Mouse (Mus musculus): ENCODE results near the gene Rab12. TPM values are rescaled to one million over a fixed set of nuclear protein-coding genes. Genes with fewer than 3 reads are reported as not detected.

Rab12 gene
- total and polyA plus RNA-seq, 3 experiments, result 9.9 to 46.7 (median 25.5) TPM

GRCm38 (mm10) chr17:66457278-66457677, 62.3 kb downstream of the Rab12 start:
- TF ChIP-seq GATA2 (IDR thresholded peaks at IDR 0.05; ENCODE audit: borderline replicate concordance, low read depth, low read length) (no peak), POLR2AphosphoS5 (IDR thresholded peaks at IDR 0.05; ENCODE audit: insufficient replicate concordance, low read depth, low read length) (no peak), TAL1 (conservative IDR thresholded peaks at IDR 0.05; ENCODE audit: low read depth, low read length) (no peak), GATA1 (IDR thresholded peaks at IDR 0.05; ENCODE audit: borderline replicate concordance, low read length) (no peak), CTCF (IDR thresholded peaks at IDR 0.05; ENCODE audit: low read depth, low read length) (no peak)
- Histone ChIP-seq H3K36me3 (replicated peaks) (no peaks in the 10 kb centered on the region), H3K4me1 (ENCODE audit: insufficient read depth, low read depth, low read length) (no peaks in the 10 kb centered on the region), H3K9me3 (replicated peaks) (peaks cover 39% of the 10 kb centered on the region), H3K27me3 (ENCODE audit: insufficient read depth, low read length) (no peaks in the 10 kb centered on the region), H3K4me3 (ENCODE audit: low read depth, low read length) (no peak overlapping the region)
- ATAC-seq (ENCODE audit: extremely low read depth, insufficient number of reproducible peaks, low FRiP score, poor library complexity, severe bottlenecking) (no peak), DNase-seq (ENCODE audit: low spot score) (no peak)

- Histone ChIP-seq H3K27me3 (ENCODE audit: insufficient read depth, low read length) (no peaks in the 10 kb centered on the region), H3K36me3 (replicated peaks) (no peaks in the 10 kb centered on the region), H3K9me3 (replicated peaks) (peaks cover 70% of the 10 kb centered on the region), H3K4me3 (ENCODE audit: low read depth, low read length) (no peak overlapping the region), H3K4me1 (ENCODE audit: insufficient read depth, low read depth, low read length) (no peaks in the 10 kb centered on the region)
- no peak for TF ChIP-seq GATA2 (IDR thresholded peaks at IDR 0.05; ENCODE audit: borderline replicate concordance, low read depth, low read length)
- no peak for TF ChIP-seq GATA1 (IDR thresholded peaks at IDR 0.05; ENCODE audit: borderline replicate concordance, low read length)
- no peak for TF ChIP-seq POLR2AphosphoS5 (IDR thresholded peaks at IDR 0.05; ENCODE audit: insufficient replicate concordance, low read depth, low read length)
- TF ChIP-seq TAL1 (conservative IDR thresholded peaks at IDR 0.05; ENCODE audit: low read depth, low read length), result no peak
- no peak for TF ChIP-seq CTCF (IDR thresholded peaks at IDR 0.05; ENCODE audit: low read depth, low read length)
- ATAC-seq (ENCODE audit: extremely low read depth, insufficient number of reproducible peaks, low FRiP score, poor library complexity, severe bottlenecking), result no peak
- DNase-seq (ENCODE audit: low spot score), result no peak
Observed at GRCm38 (mm10) chr17:66451143-66451542, 68.4 kb downstream of the Rab12 start.

GRCm38 (mm10) chr17:66450526-66451070, 68.9 kb downstream of the Rab12 start:
- DNase-seq (ENCODE audit: low spot score) (no peak), ATAC-seq (ENCODE audit: extremely low read depth, insufficient number of reproducible peaks, low FRiP score, poor library complexity, severe bottlenecking) (no peak)
- no peak for TF ChIP-seq POLR2AphosphoS5 (IDR thresholded peaks at IDR 0.05; ENCODE audit: insufficient replicate concordance, low read depth, low read length)
- TF ChIP-seq GATA1 (IDR thresholded peaks at IDR 0.05; ENCODE audit: borderline replicate concordance, low read length), result no peak
- TF ChIP-seq TAL1 (conservative IDR thresholded peaks at IDR 0.05; ENCODE audit: low read depth, low read length), result no peak
- TF ChIP-seq GATA2 (IDR thresholded peaks at IDR 0.05; ENCODE audit: borderline replicate concordance, low read depth, low read length), result no peak
- TF ChIP-seq CTCF (IDR thresholded peaks at IDR 0.05; ENCODE audit: low read depth, low read length), result no peak
- no peak overlapping the region for H3K4me3 ChIP-seq (ENCODE audit: low read depth, low read length)
- H3K4me1 ChIP-seq (ENCODE audit: insufficient read depth, low read depth, low read length), result no peaks in the 10 kb centered on the region
- H3K9me3 ChIP-seq (replicated peaks), result peaks cover 71% of the 10 kb centered on the region
- H3K27me3 ChIP-seq (ENCODE audit: insufficient read depth, low read length), result no peaks in the 10 kb centered on the region
- H3K36me3 ChIP-seq (replicated peaks), result no peaks in the 10 kb centered on the region

GRCm38 (mm10) chr17:66449460-66450341, 69.8 kb downstream of the Rab12 start, which contains the start of gene Mtcl1:
Gene Mtcl1, minus strand, starts transcription at chr17:66449750.
- peaks cover 78% of the 10 kb centered on the region for H3K9me3 ChIP-seq (replicated peaks)
- no peaks in the 10 kb centered on the region for H3K27me3 ChIP-seq (ENCODE audit: insufficient read depth, low read length)
- ATAC-seq (ENCODE audit: extremely low read depth, insufficient number of reproducible peaks, low FRiP score, poor library complexity, severe bottlenecking) (no peak), DNase-seq (ENCODE audit: low spot score) (no peak)
- peak within 1 kb of the TSS; percentile 23; the same call in 1 of the 2 replicates for H3K4me3 ChIP-seq (ENCODE audit: low read depth, low read length)
- no peaks in the 10 kb centered on the region for H3K36me3 ChIP-seq (replicated peaks)
- TF ChIP-seq CTCF (IDR thresholded peaks at IDR 0.05; ENCODE audit: low read depth, low read length), result no peak
- no peak for TF ChIP-seq GATA2 (IDR thresholded peaks at IDR 0.05; ENCODE audit: borderline replicate concordance, low read depth, low read length)
- no peak for TF ChIP-seq POLR2AphosphoS5 (IDR thresholded peaks at IDR 0.05; ENCODE audit: insufficient replicate concordance, low read depth, low read length)
- TF ChIP-seq TAL1 (conservative IDR thresholded peaks at IDR 0.05; ENCODE audit: low read depth, low read length), result no peak
- TF ChIP-seq GATA1 (IDR thresholded peaks at IDR 0.05; ENCODE audit: borderline replicate concordance, low read length), result no peak
- H3K4me1 ChIP-seq (ENCODE audit: insufficient read depth, low read depth, low read length), result no peaks in the 10 kb centered on the region

GRCm38 (mm10) chr17:66448421-66449405, 70.8 kb downstream of the Rab12 start:
- ATAC-seq (ENCODE audit: extremely low read depth, insufficient number of reproducible peaks, low FRiP score, poor library complexity, severe bottlenecking) (no peak), DNase-seq (ENCODE audit: low spot score) (no peak)
- H3K27me3 ChIP-seq (ENCODE audit: insufficient read depth, low read length), result no peaks in the 10 kb centered on the region
- peak overlapping the region; percentile 23; the same call in 1 of the 2 replicates for H3K4me3 ChIP-seq (ENCODE audit: low read depth, low read length)
- H3K4me1 ChIP-seq (ENCODE audit: insufficient read depth, low read depth, low read length), result no peaks in the 10 kb centered on the region
- H3K36me3 ChIP-seq (replicated peaks), result no peaks in the 10 kb centered on the region
- TF ChIP-seq GATA1 (IDR thresholded peaks at IDR 0.05; ENCODE audit: borderline replicate concordance, low read length), result no peak
- TF ChIP-seq CTCF (IDR thresholded peaks at IDR 0.05; ENCODE audit: low read depth, low read length), result no peak
- no peak for TF ChIP-seq GATA2 (IDR thresholded peaks at IDR 0.05; ENCODE audit: borderline replicate concordance, low read depth, low read length)
- no peak for TF ChIP-seq TAL1 (conservative IDR thresholded peaks at IDR 0.05; ENCODE audit: low read depth, low read length)
- no peak for TF ChIP-seq POLR2AphosphoS5 (IDR thresholded peaks at IDR 0.05; ENCODE audit: insufficient replicate concordance, low read depth, low read length)
- H3K9me3 ChIP-seq (replicated peaks), result peaks cover 86% of the 10 kb centered on the region

All from G1E (cell line).